Mouse (Mus musculus) hindbrain, embryonic 10.5 days (tissue): Measurements from ENCODE around the gene Calcoco2. TPM values are rescaled to one million over a fixed set of nuclear protein-coding genes. Genes with fewer than 3 reads are reported as not detected.

Experiments used
- polyA plus RNA-seq: library from polyadenylated mRNA; unstranded; fragments of >200 nt; fragmentation: Nextera tagmentation; extraction: Ambion mirVana; gene quantifications from 2 replicates; pipeline ENCODE4 v1.2.1, GENCODE M21; 2016

The Calcoco2 gene
- polyA plus RNA-seq, 1 experiment from 2014 or later = not detected

Other genes starting within 250 kb of the Calcoco2 start
- 0.14 and 0.39 TPM in 2 replicates for gene B4galnt2, start 197.1 kb downstream of the Calcoco2 start, polyA plus RNA-seq
- 167 and 186 TPM in 2 replicates for gene Igf2bp1, start 106.0 kb downstream of the Calcoco2 start, polyA plus RNA-seq
- gene Gip, start 87.4 kb downstream of the Calcoco2 start, polyA plus RNA-seq = not detected in 2 replicates
- gene Snf8, start 77.1 kb downstream of the Calcoco2 start, polyA plus RNA-seq = 118 and 126 TPM in 2 replicates
- gene Ube2z, start 46.6 kb downstream of the Calcoco2 start, polyA plus RNA-seq = 28.6 and 28.7 TPM in 2 replicates
- gene Atp5g1, start 36.3 kb downstream of the Calcoco2 start, polyA plus RNA-seq = 582 and 586 TPM in 2 replicates
- gene Ttll6, start 21.8 kb upstream of the Calcoco2 start, polyA plus RNA-seq = 0.08 TPM in 1 of 2 replicates, not detected in the other
- gene Hoxb13, start 82.4 kb upstream of the Calcoco2 start, polyA plus RNA-seq = not detected in 2 replicates
- not detected in 2 replicates for gene Hoxb9, start 159.5 kb upstream of the Calcoco2 start, polyA plus RNA-seq
- 0.08 TPM in 1 of 2 replicates, not detected in the other for gene Hoxb8, start 169.9 kb upstream of the Calcoco2 start, polyA plus RNA-seq
- not detected in 2 replicates for gene Hoxb7, start 174.7 kb upstream of the Calcoco2 start, polyA plus RNA-seq
- 0.31 TPM in 1 of 2 replicates, not detected in the other for gene Hoxb6, start 180.5 kb upstream of the Calcoco2 start, polyA plus RNA-seq
- 0.14 and 6.3 TPM in 2 replicates for gene Hoxb5, start 191.4 kb upstream of the Calcoco2 start, polyA plus RNA-seq
- 0.47 and 3.1 TPM in 2 replicates for gene Hoxb4, start 206.3 kb upstream of the Calcoco2 start, polyA plus RNA-seq
- gene Hoxb3, start 211.4 kb upstream of the Calcoco2 start, polyA plus RNA-seq = 5.3 and 9.6 TPM in 2 replicates
- 30.1 and 49.6 TPM in 2 replicates for gene Hoxb2, start 238.6 kb upstream of the Calcoco2 start, polyA plus RNA-seq